Mouse (Mus musculus): ENCODE measurements around the gene Ptger1.

The Ptger1 gene

DNA sequence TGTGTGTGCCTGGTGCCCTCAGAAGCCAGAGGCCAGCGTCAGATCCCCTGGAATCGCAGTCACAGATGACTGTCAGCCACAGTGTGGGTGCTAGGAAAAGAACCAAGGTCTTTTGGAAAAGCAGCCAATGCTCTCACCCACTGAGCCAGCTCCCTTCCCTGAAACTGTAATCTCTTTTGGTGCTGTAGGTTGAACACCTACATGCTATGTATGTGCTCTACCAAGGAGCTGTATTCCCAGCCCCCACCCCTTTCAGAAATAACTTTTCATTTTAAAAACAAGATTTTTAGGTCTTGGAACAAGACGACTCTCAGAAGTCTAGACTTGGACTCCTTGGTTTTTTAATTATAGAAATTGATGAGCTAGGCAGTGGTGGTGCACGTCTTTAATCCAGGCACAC, 36.9 kb downstream of the Ptger1 start:
- no peak for TF ChIP-seq POU5F1 (IDR thresholded peaks at IDR 0.05; ENCODE audit: borderline replicate concordance, low read length)
- no peak for TF ChIP-seq NANOG (IDR thresholded peaks at IDR 0.05; ENCODE audit: borderline replicate concordance, low read length)
- TF ChIP-seq CTCF (conservative IDR thresholded peaks at IDR 0.05; ENCODE audit: low read length): no peak
- Histone ChIP-seq H3K27me3 (ENCODE audit: insufficient read depth, low read length) (peaks cover 5% of the 10 kb centered on the region; the same call in 1 of the 2 replicates), H3K36me3 (ENCODE audit: insufficient read depth, low read length) (no peaks in the 10 kb centered on the region), H3K4me3 (replicated peaks; ENCODE audit: low read length) (no peak overlapping the region), H3K4me1 (replicated peaks; ENCODE audit: low read depth, low read length) (peaks cover 13% of the 10 kb centered on the region), H3K9me3 (ENCODE audit: low read length) (no peaks in the 10 kb centered on the region)

DNA sequence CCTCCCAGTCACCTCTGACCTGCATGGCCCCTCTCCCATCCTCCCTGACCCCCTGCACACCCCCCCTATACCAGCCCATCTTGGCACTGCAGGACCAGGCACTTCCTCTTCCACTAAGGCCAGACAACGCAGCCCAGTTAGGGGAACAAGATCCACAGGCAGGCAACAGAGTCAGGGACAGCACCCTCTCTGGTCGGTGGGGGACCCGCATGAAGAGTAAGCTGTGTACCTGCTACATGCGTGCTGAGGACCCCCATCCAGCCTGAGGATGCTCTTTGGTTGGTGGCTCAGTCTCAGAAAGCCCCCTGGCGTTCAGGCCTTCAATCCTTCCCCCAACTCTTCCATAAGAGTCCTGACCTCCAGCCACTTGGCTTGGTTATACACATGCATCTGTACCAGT, 39.9 kb downstream of the Ptger1 start:
- no peak overlapping the region for H3K4me3 ChIP-seq (replicated peaks; ENCODE audit: low read length)
- H3K36me3 ChIP-seq (ENCODE audit: insufficient read depth, low read length): no peaks in the 10 kb centered on the region
- peak; percentile 86 for TF ChIP-seq CTCF (conservative IDR thresholded peaks at IDR 0.05; ENCODE audit: low read length)
- no peak for TF ChIP-seq NANOG (IDR thresholded peaks at IDR 0.05; ENCODE audit: borderline replicate concordance, low read length)
- peaks cover 8% of the 10 kb centered on the region for H3K4me1 ChIP-seq (replicated peaks; ENCODE audit: low read depth, low read length)
- H3K9me3 ChIP-seq (ENCODE audit: low read length): no peaks in the 10 kb centered on the region
- no peaks in the 10 kb centered on the region for H3K27me3 ChIP-seq (ENCODE audit: insufficient read depth, low read length)

- Histone ChIP-seq H3K4me1 (replicated peaks; ENCODE audit: low read depth, low read length) (peaks cover 15% of the 10 kb centered on the region), H3K27me3 (ENCODE audit: insufficient read depth, low read length) (no peaks in the 10 kb centered on the region), H3K9me3 (ENCODE audit: low read length) (no peaks in the 10 kb centered on the region), H3K4me3 (replicated peaks; ENCODE audit: low read length) (no peak overlapping the region), H3K36me3 (ENCODE audit: insufficient read depth, low read length) (no peaks in the 10 kb centered on the region)
- TF ChIP-seq NANOG (IDR thresholded peaks at IDR 0.05; ENCODE audit: borderline replicate concordance, low read length): no peak
- no peak for TF ChIP-seq POU5F1 (IDR thresholded peaks at IDR 0.05; ENCODE audit: borderline replicate concordance, low read length)
- TF ChIP-seq CTCF (conservative IDR thresholded peaks at IDR 0.05; ENCODE audit: low read length): no peak
Observed at GRCm38 (mm10) chr8:83707554-83707953, 41.1 kb downstream of the Ptger1 start.

DNA sequence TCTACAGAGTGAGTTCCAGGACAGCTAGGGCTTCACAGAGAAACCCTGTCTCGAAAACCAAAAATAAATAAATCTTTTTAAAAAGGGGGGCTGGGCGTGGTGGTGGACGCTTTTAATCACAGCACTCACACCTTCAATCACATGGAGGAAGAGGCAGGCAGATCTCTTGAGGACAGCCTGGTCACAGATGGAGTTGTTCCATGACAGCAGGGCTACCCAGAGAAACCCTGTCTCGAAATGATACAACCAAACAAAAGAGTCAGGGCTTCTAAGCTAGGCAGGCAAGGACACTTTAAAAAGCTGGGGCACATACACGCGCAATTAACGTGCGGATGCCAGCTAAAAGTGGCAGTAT, 48.2 kb downstream of the Ptger1 start:
- peaks cover 49% of the 10 kb centered on the region for H3K4me1 ChIP-seq (replicated peaks; ENCODE audit: low read depth, low read length)
- no peaks in the 10 kb centered on the region for H3K27me3 ChIP-seq (ENCODE audit: insufficient read depth, low read length)
- H3K4me3 ChIP-seq (replicated peaks; ENCODE audit: low read length): peak overlapping the region; percentile 97
- no peak for TF ChIP-seq CTCF (conservative IDR thresholded peaks at IDR 0.05; ENCODE audit: low read length)
- TF ChIP-seq NANOG (IDR thresholded peaks at IDR 0.05; ENCODE audit: borderline replicate concordance, low read length): no peak
- TF ChIP-seq POU5F1 (IDR thresholded peaks at IDR 0.05; ENCODE audit: borderline replicate concordance, low read length): no peak
- H3K9me3 ChIP-seq (ENCODE audit: low read length): no peaks in the 10 kb centered on the region
- peaks cover 29% of the 10 kb centered on the region for H3K36me3 ChIP-seq (ENCODE audit: insufficient read depth, low read length)

DNA sequence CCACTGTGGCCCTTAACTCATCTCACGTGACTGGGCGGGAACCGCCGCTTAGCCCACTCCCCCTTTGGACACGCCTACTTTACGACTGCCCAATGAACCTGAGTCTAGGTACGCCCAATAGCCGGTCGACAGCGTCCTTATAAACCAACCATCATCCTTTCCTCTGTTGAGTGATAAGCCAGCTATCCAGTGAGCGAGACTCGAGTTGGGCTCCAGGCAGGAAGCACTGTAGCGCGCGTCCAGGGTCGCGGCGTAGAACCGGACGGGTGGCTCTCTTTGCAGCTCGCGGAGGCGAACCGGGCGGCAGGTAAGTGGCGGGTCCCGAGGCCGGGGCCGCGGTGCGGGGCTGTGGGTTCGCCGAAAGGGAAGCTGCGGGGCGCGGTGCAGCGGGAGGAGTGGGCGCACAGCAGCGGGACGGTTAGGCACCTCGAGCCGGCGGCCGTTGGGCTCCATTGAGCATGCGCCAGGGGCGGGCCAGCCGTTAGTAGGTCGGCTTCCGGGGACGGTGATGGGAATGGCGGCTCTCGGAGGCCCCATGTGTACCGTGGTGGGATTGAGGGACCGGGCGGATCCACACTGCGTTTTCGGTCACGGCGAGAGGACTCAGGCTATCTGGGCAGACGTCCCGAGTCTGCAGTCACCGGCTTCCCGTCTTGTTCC, 48.7 kb downstream of the Ptger1 start, which contains the start of gene Ddx39:
Ddx39 (plus strand) TSS at position 147 of the 660 bp plus-strand sequence.
- TF ChIP-seq POU5F1 (IDR thresholded peaks at IDR 0.05; ENCODE audit: borderline replicate concordance, low read length) (no peak), NANOG (IDR thresholded peaks at IDR 0.05; ENCODE audit: borderline replicate concordance, low read length) (no peak), CTCF (conservative IDR thresholded peaks at IDR 0.05; ENCODE audit: low read length) (no peak)
- H3K9me3 ChIP-seq (ENCODE audit: low read length): no peaks in the 10 kb centered on the region
- H3K4me1 ChIP-seq (replicated peaks; ENCODE audit: low read depth, low read length): peaks cover 54% of the 10 kb centered on the region
- no peaks in the 10 kb centered on the region for H3K27me3 ChIP-seq (ENCODE audit: insufficient read depth, low read length)
- peak within 1 kb of the TSS; percentile 97 for H3K4me3 ChIP-seq (replicated peaks; ENCODE audit: low read length)
- peaks cover 34% of the 10 kb centered on the region for H3K36me3 ChIP-seq (ENCODE audit: insufficient read depth, low read length)

DNA sequence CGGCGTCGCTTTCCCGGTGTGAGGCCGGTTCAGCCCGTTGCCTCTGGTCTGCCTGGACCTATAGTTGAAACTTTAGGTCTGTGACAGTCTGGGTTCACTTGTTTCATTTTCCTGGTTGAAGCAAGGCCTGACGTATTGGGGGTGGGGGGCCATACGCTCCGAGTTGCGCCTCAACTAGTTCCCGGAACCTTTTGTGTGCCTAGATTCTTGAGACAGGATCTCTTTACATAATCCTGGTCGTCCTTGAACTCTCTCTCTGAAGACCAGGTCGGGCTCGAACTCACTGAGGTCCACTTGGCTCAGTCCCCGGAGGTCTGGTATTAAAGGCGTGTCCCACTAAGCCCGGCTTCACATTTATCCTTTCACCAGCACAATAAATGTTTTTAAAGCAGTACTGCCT, 49.3 kb downstream of the Ptger1 start:
- Histone ChIP-seq H3K4me1 (replicated peaks; ENCODE audit: low read depth, low read length) (peaks cover 60% of the 10 kb centered on the region), H3K4me3 (replicated peaks; ENCODE audit: low read length) (peak overlapping the region; percentile 97), H3K9me3 (ENCODE audit: low read length) (no peaks in the 10 kb centered on the region), H3K36me3 (ENCODE audit: insufficient read depth, low read length) (peaks cover 40% of the 10 kb centered on the region), H3K27me3 (ENCODE audit: insufficient read depth, low read length) (no peaks in the 10 kb centered on the region)
- TF ChIP-seq POU5F1 (IDR thresholded peaks at IDR 0.05; ENCODE audit: borderline replicate concordance, low read length): no peak
- no peak for TF ChIP-seq CTCF (conservative IDR thresholded peaks at IDR 0.05; ENCODE audit: low read length)
- no peak for TF ChIP-seq NANOG (IDR thresholded peaks at IDR 0.05; ENCODE audit: borderline replicate concordance, low read length)

GRCm38 (mm10) chr8:83716563-83716962, 50.1 kb downstream of the Ptger1 start:
- H3K9me3 ChIP-seq (ENCODE audit: low read length): no peaks in the 10 kb centered on the region
- peaks cover 48% of the 10 kb centered on the region for H3K36me3 ChIP-seq (ENCODE audit: insufficient read depth, low read length)
- TF ChIP-seq CTCF (conservative IDR thresholded peaks at IDR 0.05; ENCODE audit: low read length) (no peak), POU5F1 (IDR thresholded peaks at IDR 0.05; ENCODE audit: borderline replicate concordance, low read length) (no peak), NANOG (IDR thresholded peaks at IDR 0.05; ENCODE audit: borderline replicate concordance, low read length) (no peak)
- no peaks in the 10 kb centered on the region for H3K27me3 ChIP-seq (ENCODE audit: insufficient read depth, low read length)
- H3K4me1 ChIP-seq (replicated peaks; ENCODE audit: low read depth, low read length): peaks cover 62% of the 10 kb centered on the region
- peak overlapping the region; percentile 97 for H3K4me3 ChIP-seq (replicated peaks; ENCODE audit: low read length)

DNA sequence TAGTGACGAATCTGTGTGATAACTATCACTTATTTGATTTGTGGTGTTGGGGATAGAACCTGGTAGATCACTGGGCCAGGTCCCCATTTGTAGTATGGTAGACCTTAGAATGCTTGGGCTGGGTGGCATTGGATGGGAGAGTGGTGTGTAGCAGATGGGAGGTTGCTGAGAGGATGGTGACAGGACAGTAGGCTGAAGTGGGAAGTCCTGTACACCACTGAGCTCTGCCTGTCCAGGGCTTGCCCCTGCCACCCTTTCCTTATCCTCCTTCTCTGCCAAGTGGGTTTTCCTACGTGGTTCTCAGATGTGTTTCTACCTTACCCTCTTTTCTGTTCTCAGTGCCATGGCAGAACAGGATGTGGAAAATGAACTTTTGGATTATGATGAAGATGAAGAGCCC, 52.6 kb downstream of the Ptger1 start:
- Histone ChIP-seq H3K27me3 (ENCODE audit: insufficient read depth, low read length) (no peaks in the 10 kb centered on the region), H3K36me3 (ENCODE audit: insufficient read depth, low read length) (peaks cover 73% of the 10 kb centered on the region), H3K9me3 (ENCODE audit: low read length) (no peaks in the 10 kb centered on the region), H3K4me1 (replicated peaks; ENCODE audit: low read depth, low read length) (peaks cover 80% of the 10 kb centered on the region), H3K4me3 (replicated peaks; ENCODE audit: low read length) (no peak overlapping the region)
- TF ChIP-seq NANOG (IDR thresholded peaks at IDR 0.05; ENCODE audit: borderline replicate concordance, low read length): no peak
- TF ChIP-seq CTCF (conservative IDR thresholded peaks at IDR 0.05; ENCODE audit: low read length): no peak
- TF ChIP-seq POU5F1 (IDR thresholded peaks at IDR 0.05; ENCODE audit: borderline replicate concordance, low read length): no peak

DNA sequence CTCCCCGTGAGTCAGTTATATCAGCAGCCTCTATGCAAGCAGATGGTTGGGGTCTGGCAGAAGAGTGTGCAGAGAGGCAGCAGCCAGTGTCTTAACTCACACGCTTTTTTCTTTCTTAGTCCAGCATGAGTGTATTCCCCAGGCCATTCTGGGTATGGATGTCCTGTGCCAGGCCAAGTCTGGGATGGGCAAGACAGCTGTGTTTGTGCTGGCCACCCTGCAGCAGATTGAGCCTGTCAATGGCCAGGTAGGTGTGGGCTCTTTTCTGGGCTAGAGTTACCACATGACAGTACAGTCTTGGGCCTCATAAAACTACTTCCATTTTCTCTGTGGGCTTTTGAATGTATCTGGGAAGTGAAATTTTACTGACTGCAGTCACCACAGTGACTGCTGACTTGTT, 53.2 kb downstream of the Ptger1 start:
- Histone ChIP-seq H3K4me3 (replicated peaks; ENCODE audit: low read length) (no peak overlapping the region), H3K27me3 (ENCODE audit: insufficient read depth, low read length) (no peaks in the 10 kb centered on the region), H3K9me3 (ENCODE audit: low read length) (no peaks in the 10 kb centered on the region), H3K36me3 (ENCODE audit: insufficient read depth, low read length) (peaks cover 79% of the 10 kb centered on the region), H3K4me1 (replicated peaks; ENCODE audit: low read depth, low read length) (peaks cover 83% of the 10 kb centered on the region)
- TF ChIP-seq CTCF (conservative IDR thresholded peaks at IDR 0.05; ENCODE audit: low read length): no peak
- TF ChIP-seq NANOG (IDR thresholded peaks at IDR 0.05; ENCODE audit: borderline replicate concordance, low read length): no peak
- no peak for TF ChIP-seq POU5F1 (IDR thresholded peaks at IDR 0.05; ENCODE audit: borderline replicate concordance, low read length)
